Mouse (Mus musculus) kidney, embryonic 14.5 days (tissue): ENCODE data around the gene Rps6kl1. TPM values are rescaled to one million over a fixed set of nuclear protein-coding genes. Genes with fewer than 3 reads are reported as not detected.

ENCODE experiments used
- ATAC-seq: fragments of 200-750 bp; cut with Nextera tagmentation; 2 replicates; pipeline ENCODE4 v1.8.0; 2017; ENCODE audit warnings: moderate number of reproducible peaks, mild to moderate bottlenecking, moderate TSS enrichment, moderate library complexity; ENCODE audit not compliant: low FRiP score, low TSS enrichment
- H3K27ac ChIP-seq: fragments of 300-500 bp; sonication (generic); 2 replicates; pipeline ENCODE4 v1.5.1; 2014; ENCODE audit warnings: low read depth, mild to moderate bottlenecking, low read length, moderate library complexity, mixed read lengths
- H3K27me3 ChIP-seq: fragments of 300-500 bp; sonication (generic); 2 replicates; pipeline ENCODE4 v1.6.1; 2014; ENCODE audit warnings: mild to moderate bottlenecking, low read length; ENCODE audit not compliant: control insufficient read depth, insufficient read depth
- H3K36me3 ChIP-seq: fragments of 300-500 bp; sonication (generic); 2 replicates; pipeline ENCODE4 v1.6.1; 2014; ENCODE audit warnings: low read length, mixed read lengths; ENCODE audit not compliant: control insufficient read depth, insufficient read depth
- H3K4me1 ChIP-seq: fragments of 300-500 bp; sonication (generic); 2 replicates; pipeline ENCODE4 v1.6.1; 2014; ENCODE audit warnings: low read length, mixed read lengths; ENCODE audit not compliant: control insufficient read depth, insufficient read depth
- H3K4me2 ChIP-seq: fragments of 300-500 bp; sonication (generic); replicated peaks from 2 replicates; pipeline ENCODE4 v1.6.1; 2014; ENCODE audit warnings: low read depth, mild to moderate bottlenecking, low read length
- H3K4me3 ChIP-seq: fragments of 300-500 bp; sonication (generic); 2 replicates; pipeline ENCODE4 v1.5.1; 2014; ENCODE audit warnings: mild to moderate bottlenecking, low read length
- H3K9ac ChIP-seq: fragments of 300-500 bp; sonication (generic); 2 replicates; pipeline ENCODE4 v1.6.1; 2014; ENCODE audit warnings: low read depth, mild to moderate bottlenecking, low read length, moderate library complexity
- H3K9me3 ChIP-seq: fragments of 300-500 bp; sonication (generic); 2 replicates; pipeline ENCODE4 v1.6.1; 2016; ENCODE audit warnings: low read length; ENCODE audit not compliant: control insufficient read depth
- WGBS: fragments of 180-500 bp; shearing (Covaris S2); extraction: QIAGEN DNeasy Blood & Tissue Kit; methylation state at CpG from one replicate; pipeline ENCODE4 v1.1.7; 2014; 5-methylcytosine and 5-hydroxymethylcytosine counted together
- polyA plus RNA-seq: library from polyadenylated mRNA; unstranded; fragments of >200 nt; fragmentation: Nextera tagmentation; extraction: Ambion mirVana; gene quantifications from 2 replicates; pipeline ENCODE4 v1.2.1, GENCODE M21; 2014

The Rps6kl1 gene
- polyA plus RNA-seq, 1 experiment from 2014 or later, result 0.61 TPM

DNA sequence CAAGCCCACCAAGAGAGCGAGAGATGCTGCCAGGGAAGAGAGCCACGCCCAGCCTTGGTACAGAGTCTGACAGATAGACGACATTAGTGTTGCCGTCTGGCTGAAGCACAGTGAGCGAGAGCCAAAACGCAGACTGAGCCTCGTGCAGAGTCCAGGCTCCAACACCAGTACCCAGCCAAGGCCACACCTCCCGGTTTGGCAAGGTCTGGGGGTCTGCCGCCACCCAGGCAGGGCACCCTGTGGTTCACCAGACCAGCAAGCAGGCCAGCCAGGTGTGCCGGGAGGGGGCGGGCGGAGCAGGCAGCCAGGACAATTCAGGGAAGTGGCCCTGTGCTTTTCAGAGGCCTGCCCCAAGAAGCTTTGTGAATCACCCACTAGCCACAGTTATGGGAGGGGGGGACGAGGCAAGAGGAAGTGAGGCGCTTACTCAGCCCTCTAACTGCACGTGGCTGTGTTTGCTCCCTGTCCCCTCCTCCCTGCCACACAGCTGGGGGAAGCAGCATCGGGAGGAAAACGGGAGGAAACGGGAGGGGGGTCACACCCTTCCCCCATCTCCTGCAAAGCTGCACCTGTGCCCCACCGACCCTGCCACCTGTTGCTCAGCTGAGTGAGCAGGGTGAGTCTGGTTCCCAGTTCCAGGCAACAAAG is 41.5 kb upstream of the Rps6kl1 start:
- H3K9ac ChIP-seq, result no peak overlapping the region
- H3K27ac ChIP-seq, result no peak overlapping the region
- no peak overlapping the region for H3K4me3 ChIP-seq
- H3K27me3 ChIP-seq, result no peaks in the 10 kb centered on the region
- no peaks in the 10 kb centered on the region for H3K9me3 ChIP-seq
- H3K4me2 ChIP-seq, result no peak overlapping the region
- H3K36me3 ChIP-seq, result no peaks in the 10 kb centered on the region
- peaks cover 29% of the 10 kb centered on the region for H3K4me1 ChIP-seq
- 25% methylated on average over 19 of the region's 19 CpGs for WGBS
- peak; percentile 25; the same call in 1 of the 2 replicates for ATAC-seq

DNA sequence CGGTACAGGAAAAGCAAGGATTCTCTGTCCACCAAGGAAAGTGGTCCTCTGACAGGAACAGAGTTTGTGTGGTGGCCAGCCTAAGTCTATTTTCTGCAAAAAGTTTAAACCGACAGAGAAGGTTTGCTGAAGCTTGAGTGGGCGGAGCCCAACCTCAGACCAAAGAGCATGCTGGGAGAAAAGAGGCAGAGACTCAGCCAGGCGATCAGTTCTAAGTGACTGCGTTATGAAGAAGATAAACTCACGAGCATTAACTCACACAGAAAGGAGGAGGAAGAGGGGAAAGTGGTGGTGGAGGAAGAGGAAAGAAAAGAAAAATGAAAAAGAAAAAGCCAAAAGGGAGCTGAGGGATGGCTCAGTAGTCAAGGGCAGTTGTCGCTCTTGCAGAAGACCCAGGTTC is 39.2 kb upstream of the Rps6kl1 start:
- H3K4me3 ChIP-seq, result no peak overlapping the region
- H3K27ac ChIP-seq, result no peak overlapping the region
- H3K4me2 ChIP-seq, result no peak overlapping the region
- H3K9me3 ChIP-seq, result no peaks in the 10 kb centered on the region
- no peaks in the 10 kb centered on the region for H3K27me3 ChIP-seq
- H3K36me3 ChIP-seq, result no peaks in the 10 kb centered on the region
- ATAC-seq, result no peak
- no peak overlapping the region for H3K9ac ChIP-seq
- peaks cover 16% of the 10 kb centered on the region for H3K4me1 ChIP-seq
- WGBS, result 76% methylated on average over 7 of the region's 7 CpGs

DNA sequence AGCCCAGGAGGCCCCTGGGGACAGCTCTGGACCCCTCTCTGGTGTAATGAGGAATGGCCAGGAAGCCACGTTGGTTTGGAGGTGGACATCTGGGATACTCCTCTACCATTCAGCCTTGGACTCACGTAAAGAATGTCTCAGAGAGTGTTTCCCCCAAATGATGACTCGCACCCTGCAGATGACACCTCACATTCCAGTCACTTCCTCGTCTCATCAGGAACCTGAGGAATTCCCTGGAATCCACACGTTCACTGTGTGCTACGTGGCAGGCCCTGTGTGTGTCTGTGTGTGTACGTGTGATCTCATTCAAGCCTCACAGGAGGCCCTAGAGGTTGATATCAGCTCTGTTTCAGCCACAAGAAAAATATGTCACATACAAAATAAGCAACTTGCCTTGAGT is 35.3 kb upstream of the Rps6kl1 start:
- Histone ChIP-seq H3K9ac (no peak overlapping the region), H3K36me3 (no peaks in the 10 kb centered on the region), H3K4me3 (no peak overlapping the region), H3K4me1 (peaks cover 13% of the 10 kb centered on the region), H3K9me3 (no peaks in the 10 kb centered on the region), H3K27ac (no peak overlapping the region), H3K27me3 (no peaks in the 10 kb centered on the region), H3K4me2 (no peak overlapping the region)
- WGBS, result 66% methylated on average over 7 of the region's 7 CpGs
- no peak for ATAC-seq

DNA sequence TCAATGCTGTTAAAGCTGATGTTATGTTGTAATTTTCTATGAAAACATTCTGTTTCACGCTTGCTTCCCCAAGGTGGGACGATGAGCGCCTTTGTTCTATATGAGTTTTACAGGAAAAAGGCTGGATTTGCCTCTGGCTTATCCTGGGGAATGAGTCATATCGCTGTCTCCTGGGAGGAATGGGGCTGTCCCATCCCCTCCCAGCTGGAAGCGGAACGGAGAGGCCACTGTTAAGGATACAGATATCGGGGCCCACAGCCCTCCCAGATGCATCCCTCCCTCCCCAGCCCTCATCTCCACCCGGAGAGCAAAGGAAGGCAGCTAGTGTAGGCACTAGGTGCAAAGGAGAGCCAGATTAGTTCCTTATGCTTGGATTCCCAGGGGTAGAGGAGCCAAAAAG is 34.7 kb upstream of the Rps6kl1 start:
- Histone ChIP-seq H3K4me2 (no peak overlapping the region), H3K36me3 (no peaks in the 10 kb centered on the region), H3K4me1 (peaks cover 13% of the 10 kb centered on the region), H3K27me3 (no peaks in the 10 kb centered on the region), H3K9me3 (no peaks in the 10 kb centered on the region), H3K4me3 (no peak overlapping the region), H3K27ac (no peak overlapping the region), H3K9ac (no peak overlapping the region)
- ATAC-seq, result no peak
- WGBS, result 66% methylated on average over 8 of the region's 8 CpGs

DNA sequence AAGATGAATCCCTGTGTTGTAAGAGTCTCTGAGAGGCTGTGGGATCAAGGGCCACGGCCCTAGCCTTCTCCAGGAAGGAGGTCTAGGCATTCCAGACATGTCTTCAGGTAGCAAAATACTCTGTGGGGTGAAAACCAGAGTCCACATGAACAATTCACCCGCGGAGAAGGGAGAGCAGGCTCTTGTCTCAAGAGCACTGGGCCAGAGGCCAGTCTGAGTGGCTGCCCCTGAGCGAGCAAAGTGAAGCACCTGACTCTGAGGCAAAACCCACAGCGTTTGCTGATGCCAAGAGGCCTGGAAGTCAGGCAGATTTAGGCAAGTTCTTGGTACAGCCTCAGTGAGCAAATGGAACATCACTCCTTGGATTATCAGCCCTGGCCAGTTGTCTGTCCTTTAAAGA is 33.1 kb upstream of the Rps6kl1 start:
- Histone ChIP-seq H3K4me1 (peaks cover 13% of the 10 kb centered on the region), H3K4me3 (no peak overlapping the region), H3K27ac (no peak overlapping the region), H3K9me3 (no peaks in the 10 kb centered on the region), H3K4me2 (no peak overlapping the region), H3K36me3 (no peaks in the 10 kb centered on the region), H3K27me3 (no peaks in the 10 kb centered on the region), H3K9ac (no peak overlapping the region)
- no peak for ATAC-seq
- 59% methylated on average over 5 of the region's 5 CpGs for WGBS

DNA sequence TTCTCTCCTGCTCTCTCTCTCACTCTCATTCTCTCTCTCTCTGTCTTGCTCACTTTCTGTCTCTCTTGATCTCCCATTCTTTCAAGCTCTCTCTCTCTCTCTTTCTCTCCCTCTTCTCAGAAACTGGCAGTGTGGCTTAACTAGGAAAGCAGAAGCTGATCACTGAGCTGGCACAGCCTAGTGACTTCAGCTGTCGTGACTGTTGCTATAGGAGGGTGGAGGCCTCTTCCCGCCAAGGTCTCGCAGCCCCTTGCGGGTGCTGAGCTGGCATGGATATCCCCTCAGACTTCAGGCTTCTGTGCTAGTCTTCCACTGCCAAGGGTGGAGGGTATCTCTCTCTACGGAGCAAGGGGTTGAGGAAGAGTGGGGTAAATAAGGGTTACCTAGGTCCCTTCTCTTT is 31.8 kb upstream of the Rps6kl1 start:
- Histone ChIP-seq H3K4me1 (peaks cover 17% of the 10 kb centered on the region), H3K27me3 (no peaks in the 10 kb centered on the region), H3K9me3 (no peaks in the 10 kb centered on the region), H3K27ac (no peak overlapping the region), H3K4me3 (no peak overlapping the region), H3K4me2 (no peak overlapping the region), H3K36me3 (no peaks in the 10 kb centered on the region), H3K9ac (no peak overlapping the region)
- no peak for ATAC-seq
- 62% methylated on average over 5 of the region's 5 CpGs for WGBS

DNA sequence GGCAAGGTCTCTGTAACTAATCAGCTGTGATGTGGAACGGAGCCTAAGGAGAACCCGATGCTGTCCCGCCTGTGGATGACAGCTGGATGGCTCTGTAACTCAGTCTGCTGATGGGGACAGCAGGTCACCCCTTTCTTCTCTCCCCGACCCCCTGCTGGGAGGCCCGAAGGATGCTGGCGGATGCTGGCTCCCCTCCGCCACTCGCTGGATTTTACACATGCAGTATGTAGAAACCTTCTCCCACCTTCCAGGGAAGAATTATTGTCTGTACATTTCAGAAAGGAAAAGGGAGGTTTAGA is 31.2 kb upstream of the Rps6kl1 start:
- Histone ChIP-seq H3K27me3 (no peaks in the 10 kb centered on the region), H3K4me2 (no peak overlapping the region), H3K4me1 (peaks cover 21% of the 10 kb centered on the region), H3K27ac (no peak overlapping the region), H3K9me3 (no peaks in the 10 kb centered on the region), H3K36me3 (no peaks in the 10 kb centered on the region), H3K4me3 (no peak overlapping the region), H3K9ac (no peak overlapping the region)
- ATAC-seq, result peak; percentile 46; the same call in 1 of the 2 replicates
- WGBS, result 5% methylated on average over 8 of the region's 8 CpGs

DNA sequence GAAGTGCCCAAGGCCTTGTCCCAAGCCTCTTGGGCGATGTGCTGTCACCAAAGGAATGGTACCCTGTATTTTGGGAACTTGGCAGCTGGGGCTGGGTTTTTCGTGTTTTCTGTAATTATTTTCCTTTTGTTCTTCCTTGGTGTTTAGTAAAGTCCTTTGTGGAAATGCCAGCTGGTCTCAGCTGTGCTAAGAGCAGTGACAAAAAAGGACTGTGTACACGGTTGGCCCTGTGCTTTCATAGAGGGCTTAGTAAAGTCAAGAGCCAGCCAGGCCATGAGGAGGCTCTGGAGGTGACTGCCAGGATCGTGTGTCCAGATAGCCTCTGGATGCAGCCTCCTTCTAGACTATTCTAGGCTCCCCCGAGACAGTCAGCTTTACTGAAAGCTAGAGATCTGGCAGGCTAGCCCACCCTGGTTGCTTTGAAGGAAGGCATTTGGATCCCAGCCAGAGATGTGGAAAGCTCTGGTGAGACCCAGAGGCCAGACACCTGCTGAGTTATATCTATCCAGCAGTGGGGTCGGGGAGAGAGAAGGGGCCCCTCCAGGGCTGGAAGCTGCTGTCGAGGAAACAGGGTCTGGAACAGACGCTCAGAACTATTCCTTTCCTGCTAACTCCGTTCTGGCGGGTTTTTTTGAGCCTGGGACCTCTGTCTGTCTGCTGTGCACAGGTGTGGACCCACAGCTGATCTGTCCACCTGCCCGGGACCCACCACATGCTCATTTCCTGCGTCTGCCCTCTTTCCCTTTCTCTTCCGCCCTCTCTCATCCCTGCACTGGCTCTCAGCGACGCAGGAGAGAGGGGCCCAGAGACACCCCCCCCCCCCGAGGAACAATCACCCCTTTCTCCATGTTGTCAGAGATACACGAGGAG is 30.6 kb upstream of the Rps6kl1 start:
- Histone ChIP-seq H3K4me2 (no peak overlapping the region), H3K9me3 (no peaks in the 10 kb centered on the region), H3K36me3 (no peaks in the 10 kb centered on the region), H3K27ac (no peak overlapping the region), H3K4me1 (peaks cover 26% of the 10 kb centered on the region), H3K4me3 (no peak overlapping the region), H3K27me3 (no peaks in the 10 kb centered on the region), H3K9ac (no peak overlapping the region)
- 22% methylated on average over 17 of the region's 17 CpGs for WGBS
- no peak for ATAC-seq

DNA sequence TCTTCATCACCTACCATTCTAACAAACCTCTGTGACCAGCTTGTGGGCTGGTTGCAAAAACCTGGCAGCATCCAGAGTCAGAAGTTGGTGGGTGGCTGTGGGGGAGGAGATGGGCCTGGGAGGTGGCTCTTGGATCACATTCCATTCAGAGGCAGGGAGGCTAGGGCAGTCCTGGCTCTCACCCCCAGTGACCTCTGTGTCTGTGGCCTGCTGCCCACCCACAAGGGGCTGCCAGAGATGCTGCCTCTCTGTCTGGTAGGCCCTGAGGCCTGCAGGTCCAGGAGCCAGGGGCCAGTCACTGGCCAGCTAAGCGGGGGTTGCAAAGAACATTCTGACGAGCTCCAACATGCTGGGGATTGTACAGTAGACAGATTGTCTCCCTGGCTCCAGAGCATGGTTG is 27.2 kb upstream of the Rps6kl1 start:
- H3K27ac ChIP-seq, result 0 out of 2 replicates have a peak overlapping the region, but pooled peaks have one; percentile 6
- H3K4me1 ChIP-seq, result peaks cover 41% of the 10 kb centered on the region
- ATAC-seq, result no peak
- WGBS, result 49% methylated on average over 2 of the region's 2 CpGs
- no peak overlapping the region for H3K4me2 ChIP-seq
- H3K9me3 ChIP-seq, result no peaks in the 10 kb centered on the region
- H3K9ac ChIP-seq, result no peak overlapping the region
- H3K36me3 ChIP-seq, result no peaks in the 10 kb centered on the region
- H3K27me3 ChIP-seq, result no peaks in the 10 kb centered on the region; the same call in 1 of the 2 replicates
- H3K4me3 ChIP-seq, result no peak overlapping the region
